Mouse (Mus musculus) hindbrain, embryonic 14.5 days (tissue): Measurements from ENCODE around the gene Gm21970. TPM values are rescaled to one million over a fixed set of nuclear protein-coding genes. Genes with fewer than 3 reads are reported as not detected.

Experiments used
- ATAC-seq: fragments of 200-750 bp; cut with Nextera tagmentation; 2 replicates; pipeline ENCODE4 v1.8.0; 2017; ENCODE audit warnings: moderate number of reproducible peaks, mild to moderate bottlenecking, moderate TSS enrichment, moderate library complexity; ENCODE audit not compliant: low FRiP score
- DNase-seq: peaks from one replicate; pipeline ENCODE4 v3.0.0-alpha.2; 2015; ENCODE audit warnings: low spot score
- H3K27ac ChIP-seq: fragments of 300-500 bp; sonication (generic); 2 replicates; pipeline ENCODE4 v1.5.1; 2014; ENCODE audit warnings: mild to moderate bottlenecking, moderate library complexity
- H3K27me3 ChIP-seq: fragments of 300-500 bp; sonication (generic); 2 replicates; pipeline ENCODE4 v1.6.1; 2014; ENCODE audit warnings: mild to moderate bottlenecking, low read length, mixed read lengths; ENCODE audit not compliant: control insufficient read depth, insufficient read depth
- H3K36me3 ChIP-seq: fragments of 300-500 bp; sonication (generic); replicated peaks from 2 replicates; pipeline ENCODE4 v1.6.1; 2014; ENCODE audit not compliant: control insufficient read depth, insufficient read depth
- H3K4me1 ChIP-seq: fragments of 300-500 bp; sonication (generic); replicated peaks from 2 replicates; pipeline ENCODE4 v1.6.1; 2014; ENCODE audit warnings: antibody characterized with exemption, low read length, mixed read lengths; ENCODE audit not compliant: control insufficient read depth, insufficient read depth
- H3K4me2 ChIP-seq: fragments of 300-500 bp; sonication (generic); replicated peaks from 2 replicates; pipeline ENCODE4 v1.6.1; 2014; ENCODE audit warnings: mild to moderate bottlenecking, moderate library complexity
- H3K4me3 ChIP-seq: fragments of 300-500 bp; sonication (generic); replicated peaks from 2 replicates; pipeline ENCODE4 v1.5.1; 2014; ENCODE audit warnings: mild to moderate bottlenecking, low read length
- H3K9ac ChIP-seq: fragments of 300-500 bp; sonication (generic); 2 replicates; pipeline ENCODE4 v1.6.1; 2014
- H3K9me3 ChIP-seq: fragments of 300-500 bp; sonication (generic); 2 replicates; pipeline ENCODE4 v1.6.1; 2016; ENCODE audit warnings: low read length; ENCODE audit not compliant: control insufficient read depth
- WGBS: fragments of 180-500 bp; shearing (Covaris S2); extraction: QIAGEN DNeasy Blood & Tissue Kit; methylation state at CpG from one replicate; pipeline ENCODE4 v1.1.7; 2014; 5-methylcytosine and 5-hydroxymethylcytosine counted together
- polyA plus RNA-seq: library from polyadenylated mRNA; unstranded; fragments of >200 nt; fragmentation: Nextera tagmentation; extraction: Ambion mirVana; gene quantifications from 2 replicates; pipeline ENCODE4 v1.2.1, GENCODE M21; 2014

Gene Gm21970
- polyA plus RNA-seq, 1 experiment from 2014 or later, result not detected

- no peak overlapping the region for H3K27ac ChIP-seq
- H3K27me3 ChIP-seq, result no peaks in the 10 kb centered on the region
- 85% methylated on average over 4 of the region's 4 CpGs for WGBS
These were observed 3.4 kb downstream of the Gm21970 start for GRCm38 (mm10) chr16:91394826-91395410.

GRCm38 (mm10) chr16:91395633-91396392 lies 4.3 kb downstream of the Gm21970 start:
- H3K27me3 ChIP-seq, result no peaks in the 10 kb centered on the region
- DNase-seq (no peak), ATAC-seq (no peak)
- H3K9ac ChIP-seq, result no peak overlapping the region
- no peak overlapping the region for H3K4me3 ChIP-seq
- no peak overlapping the region for H3K27ac ChIP-seq
- no peak overlapping the region for H3K4me2 ChIP-seq
- H3K9me3 ChIP-seq, result no peaks in the 10 kb centered on the region
- 59% methylated on average over 8 of the region's 8 CpGs for WGBS
- H3K4me1 ChIP-seq, result no peaks in the 10 kb centered on the region
- peaks cover 46% of the 10 kb centered on the region for H3K36me3 ChIP-seq

More at GRCm38 (mm10) chr16:91394826-91395410, 3.4 kb downstream of the Gm21970 start:
- ATAC-seq (no peak), DNase-seq (no peak)
- no peak overlapping the region for H3K4me3 ChIP-seq
- no peak overlapping the region for H3K9ac ChIP-seq
- no peaks in the 10 kb centered on the region for H3K4me1 ChIP-seq
- H3K36me3 ChIP-seq, result peaks cover 46% of the 10 kb centered on the region
- no peaks in the 10 kb centered on the region for H3K9me3 ChIP-seq
- no peak overlapping the region for H3K4me2 ChIP-seq

GRCm38 (mm10) chr16:91396844-91397537 lies 5.5 kb downstream of the Gm21970 start:
- no peak for DNase-seq
- Histone ChIP-seq H3K27me3 (no peaks in the 10 kb centered on the region), H3K36me3 (peaks cover 39% of the 10 kb centered on the region), H3K27ac (no peak overlapping the region), H3K4me2 (no peak overlapping the region), H3K4me3 (no peak overlapping the region), H3K9ac (no peak overlapping the region), H3K4me1 (no peaks in the 10 kb centered on the region), H3K9me3 (no peaks in the 10 kb centered on the region)
- no peak for ATAC-seq
- 81% methylated on average over 10 of the region's 10 CpGs for WGBS

GRCm38 (mm10) chr16:91398030-91398429 lies 6.5 kb downstream of the Gm21970 start:
- Histone ChIP-seq H3K27ac (no peak overlapping the region), H3K9me3 (no peaks in the 10 kb centered on the region), H3K27me3 (no peaks in the 10 kb centered on the region), H3K4me2 (no peak overlapping the region), H3K4me3 (no peak overlapping the region), H3K9ac (no peak overlapping the region), H3K36me3 (peaks cover 29% of the 10 kb centered on the region), H3K4me1 (no peaks in the 10 kb centered on the region)
- ATAC-seq (no peak), DNase-seq (no peak)
- 90% methylated on average over 12 of the region's 12 CpGs for WGBS

- Histone ChIP-seq H3K4me3 (no peak overlapping the region), H3K27me3 (no peaks in the 10 kb centered on the region), H3K4me1 (no peaks in the 10 kb centered on the region), H3K9me3 (no peaks in the 10 kb centered on the region), H3K36me3 (peaks cover 23% of the 10 kb centered on the region), H3K4me2 (no peak overlapping the region), H3K9ac (no peak overlapping the region), H3K27ac (no peak overlapping the region)
- WGBS, result 94% methylated on average over 7 of the region's 7 CpGs
- no peak for ATAC-seq
- DNase-seq, result no peak
These were observed 7.4 kb downstream of the Gm21970 start for GRCm38 (mm10) chr16:91398944-91399343.

GRCm38 (mm10) chr16:91401569-91402165 lies 10.1 kb downstream of the Gm21970 start:
- no peak for ATAC-seq
- Histone ChIP-seq H3K4me2 (no peak overlapping the region), H3K4me1 (0 out of 2 replicates have a peak, but pooled peaks cover 4% of the 10 kb centered on the region), H3K9me3 (no peaks in the 10 kb centered on the region), H3K36me3 (peaks cover 3% of the 10 kb centered on the region), H3K27ac (no peak overlapping the region), H3K9ac (no peak overlapping the region), H3K27me3 (peaks cover 6% of the 10 kb centered on the region), H3K4me3 (no peak overlapping the region)
- WGBS, result 87% methylated on average over 6 of the region's 6 CpGs
- no peak for DNase-seq

GRCm38 (mm10) chr16:91403784-91404183 lies 12.3 kb downstream of the Gm21970 start:
- Histone ChIP-seq H3K4me3 (no peak overlapping the region), H3K27me3 (peaks cover 6% of the 10 kb centered on the region), H3K9me3 (no peaks in the 10 kb centered on the region), H3K9ac (no peak overlapping the region), H3K36me3 (peaks cover 3% of the 10 kb centered on the region), H3K27ac (no peak overlapping the region), H3K4me1 (0 out of 2 replicates have a peak, but pooled peaks cover 4% of the 10 kb centered on the region), H3K4me2 (no peak overlapping the region)
- DNase-seq (no peak), ATAC-seq (no peak)
- 78% methylated on average over 9 of the region's 9 CpGs for WGBS

- Histone ChIP-seq H3K4me3 (no peak overlapping the region), H3K9me3 (no peaks in the 10 kb centered on the region), H3K27me3 (peaks cover 6% of the 10 kb centered on the region), H3K9ac (no peak overlapping the region), H3K36me3 (peaks cover 3% of the 10 kb centered on the region), H3K4me2 (no peak overlapping the region), H3K4me1 (0 out of 2 replicates have a peak, but pooled peaks cover 4% of the 10 kb centered on the region), H3K27ac (no peak overlapping the region)
- no peak for ATAC-seq
- no peak for DNase-seq
- WGBS, result 92% methylated on average over 8 of the region's 8 CpGs
These were observed 12.7 kb downstream of the Gm21970 start for GRCm38 (mm10) chr16:91404187-91404586.
